Mouse (Mus musculus) heart, adult 2 months (tissue): ENCODE results near the gene Arhgef18.

ENCODE experiments used
- CTCF ChIP-seq: fragments of 200-600 bp; IDR thresholded peaks from 2 replicates; pipeline ENCODE4 v1.8.1; 2022; ENCODE audit warnings: antibody characterized with exemption, mild to moderate bottlenecking, moderate library complexity
- EP300 ChIP-seq: fragments of 200-500 bp; IDR thresholded peaks from 2 replicates; pipeline ENCODE4 v1.6.1; 2011; ENCODE audit warnings: low read depth, low read length, control low read depth; ENCODE audit not compliant: insufficient read depth
- POLR2A ChIP-seq: fragments of 200-500 bp; IDR thresholded peaks from 2 replicates; pipeline ENCODE4 v1.6.1; 2011; ENCODE audit warnings: mild to moderate bottlenecking, low read depth, low read length, control low read depth; ENCODE audit not compliant: insufficient read depth

DNA sequence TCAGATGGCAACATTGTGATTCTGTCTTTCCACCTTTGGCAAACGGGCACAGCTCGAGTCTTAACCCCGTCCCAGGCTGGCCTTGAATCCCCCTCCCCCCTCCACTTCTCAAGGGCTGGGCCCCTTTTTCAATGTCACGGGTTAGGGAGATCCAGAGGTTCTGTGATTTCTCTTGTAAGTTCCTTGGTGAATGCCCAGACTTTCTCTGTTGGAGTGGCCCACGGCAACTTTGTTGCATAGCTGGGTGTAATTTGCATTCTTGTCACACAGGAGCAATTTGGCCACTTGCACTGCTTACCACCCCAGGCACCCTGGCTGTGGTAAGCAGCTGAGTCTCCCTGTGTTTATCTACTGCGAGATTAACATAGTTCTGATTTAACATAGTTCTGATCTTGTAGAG, 1.8 kb downstream of the Arhgef18 start:
- TF ChIP-seq CTCF: no peak
- TF ChIP-seq EP300: no peak
- TF ChIP-seq POLR2A: no peak
